Mouse (Mus musculus) forebrain, embryonic 13.5 days (tissue): ENCODE measurements around the gene Bcar3. TPM values are rescaled to one million over a fixed set of nuclear protein-coding genes. Genes with fewer than 3 reads are reported as not detected.

Experiments used
- ATAC-seq: fragments of 200-750 bp; cut with Nextera tagmentation; 2 replicates; pipeline ENCODE4 v1.8.0; 2017
- H3K27ac ChIP-seq: fragments of 300-500 bp; sonication (generic); 2 replicates; pipeline ENCODE4 v1.5.1; 2015; ENCODE audit warnings: inconsistent platforms, mild to moderate bottlenecking, moderate library complexity
- H3K27me3 ChIP-seq: fragments of 300-500 bp; sonication (generic); 2 replicates; pipeline ENCODE4 v1.6.1; 2015; ENCODE audit warnings: mild to moderate bottlenecking, inconsistent platforms
- H3K36me3 ChIP-seq: fragments of 300-500 bp; sonication (generic); 2 replicates; pipeline ENCODE4 v1.6.1; 2015; ENCODE audit warnings: mild to moderate bottlenecking, inconsistent platforms; ENCODE audit not compliant: poor library complexity, severe bottlenecking
- H3K4me1 ChIP-seq: fragments of 300-500 bp; sonication (generic); 2 replicates; pipeline ENCODE4 v1.6.1; 2015; ENCODE audit warnings: inconsistent platforms
- H3K4me2 ChIP-seq: fragments of 300-500 bp; sonication (generic); 2 replicates; pipeline ENCODE4 v1.6.1; 2015; ENCODE audit warnings: inconsistent platforms, mild to moderate bottlenecking, moderate library complexity
- H3K4me3 ChIP-seq: fragments of 300-500 bp; sonication (generic); 2 replicates; pipeline ENCODE4 v1.5.1; 2015; ENCODE audit warnings: mild to moderate bottlenecking, inconsistent platforms
- H3K9ac ChIP-seq: fragments of 300-500 bp; sonication (generic); 2 replicates; pipeline ENCODE4 v1.6.1; 2015; ENCODE audit warnings: mild to moderate bottlenecking, inconsistent platforms
- H3K9me3 ChIP-seq: fragments of 300-500 bp; sonication (generic); replicated peaks from 2 replicates; pipeline ENCODE4 v1.6.1; 2016; ENCODE audit warnings: inconsistent platforms
- WGBS: fragments of 180-500 bp; shearing (Covaris S2); methylation state at CpG from one replicate; pipeline ENCODE4 v1.1.7; 2015; 5-methylcytosine and 5-hydroxymethylcytosine counted together
- polyA plus RNA-seq: library from polyadenylated mRNA; unstranded; fragments of >200 nt; fragmentation: Nextera tagmentation; extraction: Ambion mirVana; gene quantifications from 2 replicates; pipeline ENCODE4 v1.2.1, GENCODE M21; 2015

Gene Bcar3
- polyA plus RNA-seq, 1 experiment from 2014 or later = 6.0 TPM

GRCm38 (mm10) chr3:122519082-122519481, 225.1 kb downstream of the Bcar3 start:
- no peak overlapping the region for H3K9ac ChIP-seq
- no peaks in the 10 kb centered on the region for H3K36me3 ChIP-seq
- 0 out of 2 replicates have a peak overlapping the region, but pooled peaks have one; percentile 37 for H3K27ac ChIP-seq
- H3K4me2 ChIP-seq = no peak overlapping the region
- no peak overlapping the region for H3K4me3 ChIP-seq
- peaks cover 26% of the 10 kb centered on the region for H3K4me1 ChIP-seq
- H3K9me3 ChIP-seq = no peaks in the 10 kb centered on the region
- ATAC-seq = peak; percentile 32; the same call in 1 of the 2 replicates
- H3K27me3 ChIP-seq = no peaks in the 10 kb centered on the region
- 55% methylated on average over 12 of the region's 13 CpGs for WGBS

- Histone ChIP-seq H3K9me3 (no peaks in the 10 kb centered on the region), H3K4me3 (no peak overlapping the region), H3K27me3 (no peaks in the 10 kb centered on the region), H3K36me3 (no peaks in the 10 kb centered on the region; the same call in 1 of the 2 replicates), H3K9ac (no peak overlapping the region), H3K4me2 (no peak overlapping the region), H3K4me1 (peaks cover 26% of the 10 kb centered on the region), H3K27ac (no peak overlapping the region)
- 95% methylated on average over 3 of the region's 3 CpGs for WGBS
- no peak for ATAC-seq
Measured at GRCm38 (mm10) chr3:122520365-122520764, 226.4 kb downstream of the Bcar3 start.

GRCm38 (mm10) chr3:122520875-122521274, 226.9 kb downstream of the Bcar3 start:
- 89% methylated on average over 4 of the region's 4 CpGs for WGBS
- Histone ChIP-seq H3K36me3 (no peaks in the 10 kb centered on the region; the same call in 1 of the 2 replicates), H3K9ac (no peak overlapping the region), H3K27ac (no peak overlapping the region), H3K9me3 (no peaks in the 10 kb centered on the region), H3K4me1 (peaks cover 26% of the 10 kb centered on the region), H3K4me2 (no peak overlapping the region), H3K4me3 (no peak overlapping the region), H3K27me3 (no peaks in the 10 kb centered on the region)
- ATAC-seq = no peak

- Histone ChIP-seq H3K27ac (no peak overlapping the region), H3K9me3 (no peaks in the 10 kb centered on the region), H3K4me2 (no peak overlapping the region), H3K4me1 (peaks cover 26% of the 10 kb centered on the region), H3K9ac (no peak overlapping the region), H3K27me3 (no peaks in the 10 kb centered on the region), H3K4me3 (no peak overlapping the region), H3K36me3 (no peaks in the 10 kb centered on the region; the same call in 1 of the 2 replicates)
- ATAC-seq = no peak
- WGBS = 33% methylated on average over 1 of the region's 1 CpGs
Measured at GRCm38 (mm10) chr3:122521294-122521693, 227.4 kb downstream of the Bcar3 start.

- Histone ChIP-seq H3K4me3 (no peak overlapping the region), H3K4me1 (no peaks in the 10 kb centered on the region), H3K9ac (no peak overlapping the region), H3K27ac (no peak overlapping the region), H3K9me3 (no peaks in the 10 kb centered on the region), H3K36me3 (peaks cover 10% of the 10 kb centered on the region), H3K4me2 (no peak overlapping the region), H3K27me3 (no peaks in the 10 kb centered on the region)
- WGBS = 88% methylated on average over 3 of the region's 3 CpGs
- no peak for ATAC-seq
Measured at GRCm38 (mm10) chr3:122528477-122528876, 234.5 kb downstream of the Bcar3 start.

GRCm38 (mm10) chr3:122535938-122536703, 242.2 kb downstream of the Bcar3 start:
- 0 out of 2 replicates have a peak, but pooled peaks have one; percentile 23 for ATAC-seq
- Histone ChIP-seq H3K36me3 (peaks cover 46% of the 10 kb centered on the region), H3K9ac (no peak overlapping the region), H3K4me2 (no peak overlapping the region), H3K27ac (no peak overlapping the region), H3K4me1 (no peaks in the 10 kb centered on the region), H3K27me3 (no peaks in the 10 kb centered on the region), H3K9me3 (no peaks in the 10 kb centered on the region), H3K4me3 (no peak overlapping the region)
- WGBS = 86% methylated on average over 8 of the region's 8 CpGs

- Histone ChIP-seq H3K9ac (no peak overlapping the region), H3K27me3 (no peaks in the 10 kb centered on the region), H3K9me3 (no peaks in the 10 kb centered on the region), H3K4me3 (no peak overlapping the region), H3K4me2 (no peak overlapping the region), H3K4me1 (no peaks in the 10 kb centered on the region), H3K27ac (no peak overlapping the region), H3K36me3 (peaks cover 74% of the 10 kb centered on the region)
- no peak for ATAC-seq
- 95% methylated on average over 2 of the region's 2 CpGs for WGBS
Measured at GRCm38 (mm10) chr3:122538851-122539250, 244.9 kb downstream of the Bcar3 start.

- peaks cover 86% of the 10 kb centered on the region for H3K36me3 ChIP-seq
- 83% methylated on average over 17 of the region's 17 CpGs for WGBS
- no peaks in the 10 kb centered on the region for H3K27me3 ChIP-seq
- ATAC-seq = no peak
- H3K4me1 ChIP-seq = no peaks in the 10 kb centered on the region
- no peak overlapping the region for H3K9ac ChIP-seq
- no peak overlapping the region for H3K27ac ChIP-seq
- no peaks in the 10 kb centered on the region for H3K9me3 ChIP-seq
- no peak overlapping the region for H3K4me2 ChIP-seq
- no peak overlapping the region for H3K4me3 ChIP-seq
Measured at GRCm38 (mm10) chr3:122539961-122540690, 246.2 kb downstream of the Bcar3 start.

GRCm38 (mm10) chr3:122540918-122541317, 247.0 kb downstream of the Bcar3 start:
- no peak overlapping the region for H3K9ac ChIP-seq
- no peak overlapping the region for H3K27ac ChIP-seq
- no peak overlapping the region for H3K4me2 ChIP-seq
- WGBS = 80% methylated on average over 4 of the region's 4 CpGs
- no peaks in the 10 kb centered on the region for H3K4me1 ChIP-seq
- ATAC-seq = no peak
- H3K9me3 ChIP-seq = no peaks in the 10 kb centered on the region
- peaks cover 89% of the 10 kb centered on the region for H3K36me3 ChIP-seq
- no peak overlapping the region for H3K4me3 ChIP-seq
- no peaks in the 10 kb centered on the region for H3K27me3 ChIP-seq

- H3K27ac ChIP-seq = no peak overlapping the region
- peaks cover 76% of the 10 kb centered on the region for H3K36me3 ChIP-seq
- H3K27me3 ChIP-seq = no peaks in the 10 kb centered on the region
- no peak overlapping the region for H3K9ac ChIP-seq
- no peak overlapping the region for H3K4me3 ChIP-seq
- no peaks in the 10 kb centered on the region for H3K9me3 ChIP-seq
- no peaks in the 10 kb centered on the region for H3K4me1 ChIP-seq
- ATAC-seq = no peak
- no peak overlapping the region for H3K4me2 ChIP-seq
- 92% methylated on average over 2 of the region's 2 CpGs for WGBS
Measured at GRCm38 (mm10) chr3:122545346-122545745, 251.4 kb downstream of the Bcar3 start.

GRCm38 (mm10) chr3:122547469-122547868, 253.5 kb downstream of the Bcar3 start:
- Histone ChIP-seq H3K36me3 (peaks cover 55% of the 10 kb centered on the region), H3K27ac (no peak overlapping the region), H3K4me1 (no peaks in the 10 kb centered on the region), H3K4me2 (no peak overlapping the region), H3K9me3 (no peaks in the 10 kb centered on the region), H3K4me3 (no peak overlapping the region), H3K9ac (no peak overlapping the region), H3K27me3 (no peaks in the 10 kb centered on the region)
- ATAC-seq = no peak
- 88% methylated on average over 4 of the region's 4 CpGs for WGBS

- no peak overlapping the region for H3K4me3 ChIP-seq
- 96% methylated on average over 3 of the region's 3 CpGs for WGBS
- H3K4me2 ChIP-seq = no peak overlapping the region
- peaks cover under 1% of the 10 kb centered on the region; the same call in 1 of the 2 replicates for H3K4me1 ChIP-seq
- no peak for ATAC-seq
- no peak overlapping the region for H3K27ac ChIP-seq
- no peaks in the 10 kb centered on the region for H3K27me3 ChIP-seq
- no peak overlapping the region for H3K9ac ChIP-seq
- no peaks in the 10 kb centered on the region for H3K9me3 ChIP-seq
- peaks cover 22% of the 10 kb centered on the region for H3K36me3 ChIP-seq
Measured at GRCm38 (mm10) chr3:122551174-122551573, 257.2 kb downstream of the Bcar3 start.
